Mouse (Mus musculus): Measurements from ENCODE around the gene Cmss1. TPM values are rescaled to one million over a fixed set of nuclear protein-coding genes. Genes with fewer than 3 reads are reported as not detected.

Gene Cmss1
- polyA plus RNA-seq, 1 experiment from 2014 or later = 33.9 TPM

- Histone ChIP-seq H3K9ac (no peak overlapping the region), H3K9me3 (no peaks in the 10 kb centered on the region), H3K36me3 (no peaks in the 10 kb centered on the region), H3K4me3 (no peak overlapping the region), H3K27ac (replicated peaks) (no peak overlapping the region), H3K4me2 (no peak overlapping the region), H3K4me1 (replicated peaks) (no peaks in the 10 kb centered on the region), H3K27me3 (no peaks in the 10 kb centered on the region)
- no peak for ATAC-seq (ENCODE audit: low FRiP score, low read depth)
- 96% methylated on average over 1 of the region's 1 CpGs for WGBS
Measured at GRCm38 (mm10) chr16:57577519-57577918, 29.1 kb downstream of the Cmss1 start.

GRCm38 (mm10) chr16:57575764-57576388, 30.8 kb downstream of the Cmss1 start:
- ATAC-seq (ENCODE audit: low FRiP score, low read depth) = no peak
- Histone ChIP-seq H3K27ac (replicated peaks) (no peak overlapping the region), H3K4me2 (no peak overlapping the region), H3K4me3 (no peak overlapping the region), H3K27me3 (no peaks in the 10 kb centered on the region), H3K9me3 (no peaks in the 10 kb centered on the region), H3K36me3 (no peaks in the 10 kb centered on the region), H3K4me1 (replicated peaks) (no peaks in the 10 kb centered on the region), H3K9ac (no peak overlapping the region)
- 90% methylated on average over 1 of the region's 1 CpGs for WGBS

GRCm38 (mm10) chr16:57573831-57574230, 32.8 kb downstream of the Cmss1 start:
- no peak for ATAC-seq (ENCODE audit: low FRiP score, low read depth)
- no peak overlapping the region for H3K27ac ChIP-seq (replicated peaks)
- no peak overlapping the region for H3K4me2 ChIP-seq
- H3K4me3 ChIP-seq = no peak overlapping the region
- WGBS = 85% methylated on average over 1 of the region's 1 CpGs
- no peaks in the 10 kb centered on the region for H3K4me1 ChIP-seq (replicated peaks)
- no peaks in the 10 kb centered on the region for H3K27me3 ChIP-seq
- H3K9ac ChIP-seq = no peak overlapping the region
- no peaks in the 10 kb centered on the region for H3K36me3 ChIP-seq
- H3K9me3 ChIP-seq = no peaks in the 10 kb centered on the region

DNA sequence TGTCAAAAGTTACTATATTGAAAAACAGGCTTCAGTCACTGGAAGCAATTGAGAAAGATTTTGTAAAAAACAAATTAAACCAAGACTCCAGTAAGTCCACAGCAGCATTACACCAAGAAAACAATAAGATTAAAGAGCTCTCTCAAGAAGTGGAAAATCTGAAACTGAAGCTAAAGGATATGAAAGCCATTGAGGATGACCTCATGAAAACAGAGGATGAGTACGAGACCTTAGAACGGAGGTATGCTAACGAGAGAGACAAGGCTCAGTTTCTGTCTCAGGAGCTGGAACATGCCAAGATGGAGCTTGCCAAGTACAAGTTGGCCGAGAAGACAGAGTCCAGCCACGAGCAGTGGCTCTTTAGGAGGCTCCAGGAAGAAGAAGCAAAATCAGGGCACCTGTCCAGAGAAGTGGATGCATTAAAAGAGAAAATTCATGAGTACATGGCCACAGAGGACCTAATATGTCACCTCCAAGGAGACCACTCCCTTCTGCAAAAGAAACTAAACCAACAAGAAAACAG, 35.8 kb downstream of the Cmss1 start:
- Histone ChIP-seq H3K4me1 (replicated peaks) (no peaks in the 10 kb centered on the region), H3K4me2 (no peak overlapping the region), H3K9ac (no peak overlapping the region), H3K27ac (replicated peaks) (no peak overlapping the region), H3K4me3 (no peak overlapping the region), H3K9me3 (no peaks in the 10 kb centered on the region), H3K36me3 (no peaks in the 10 kb centered on the region), H3K27me3 (no peaks in the 10 kb centered on the region)
- no peak for ATAC-seq (ENCODE audit: low FRiP score, low read depth)
- WGBS = 91% methylated on average over 5 of the region's 5 CpGs

- no peaks in the 10 kb centered on the region for H3K9me3 ChIP-seq
- no peak overlapping the region for H3K4me2 ChIP-seq
- no peaks in the 10 kb centered on the region for H3K27me3 ChIP-seq
- WGBS = 96% methylated on average over 7 of the region's 7 CpGs
- no peak overlapping the region for H3K27ac ChIP-seq (replicated peaks)
- no peaks in the 10 kb centered on the region for H3K36me3 ChIP-seq
- ATAC-seq (ENCODE audit: low FRiP score, low read depth) = no peak
- H3K4me3 ChIP-seq = no peak overlapping the region
- H3K9ac ChIP-seq = no peak overlapping the region
- H3K4me1 ChIP-seq (replicated peaks) = no peaks in the 10 kb centered on the region
Measured at GRCm38 (mm10) chr16:57568648-57569404, 37.8 kb downstream of the Cmss1 start.

- Histone ChIP-seq H3K4me1 (replicated peaks) (no peaks in the 10 kb centered on the region), H3K9ac (no peak overlapping the region), H3K27ac (replicated peaks) (no peak overlapping the region), H3K9me3 (no peaks in the 10 kb centered on the region), H3K4me3 (no peak overlapping the region), H3K4me2 (no peak overlapping the region), H3K27me3 (no peaks in the 10 kb centered on the region), H3K36me3 (no peaks in the 10 kb centered on the region)
- WGBS = 94% methylated on average over 3 of the region's 3 CpGs
- ATAC-seq (ENCODE audit: low FRiP score, low read depth) = no peak
Measured at GRCm38 (mm10) chr16:57566215-57566614, 40.4 kb downstream of the Cmss1 start.

- no peaks in the 10 kb centered on the region for H3K9me3 ChIP-seq
Measured at GRCm38 (mm10) chr16:57564807-57565206, 41.9 kb downstream of the Cmss1 start.

GRCm38 (mm10) chr16:57563453-57563852, 43.2 kb downstream of the Cmss1 start:
- Histone ChIP-seq H3K9ac (no peak overlapping the region), H3K36me3 (no peaks in the 10 kb centered on the region), H3K27me3 (no peaks in the 10 kb centered on the region), H3K9me3 (no peaks in the 10 kb centered on the region), H3K4me1 (replicated peaks) (no peaks in the 10 kb centered on the region), H3K27ac (replicated peaks) (no peak overlapping the region), H3K4me2 (no peak overlapping the region), H3K4me3 (no peak overlapping the region)
- 83% methylated on average over 3 of the region's 3 CpGs for WGBS
- no peak for ATAC-seq (ENCODE audit: low FRiP score, low read depth)

More at GRCm38 (mm10) chr16:57564807-57565206, 41.9 kb downstream of the Cmss1 start:
- Histone ChIP-seq H3K4me2 (no peak overlapping the region), H3K4me3 (no peak overlapping the region), H3K4me1 (replicated peaks) (no peaks in the 10 kb centered on the region), H3K27me3 (no peaks in the 10 kb centered on the region), H3K36me3 (no peaks in the 10 kb centered on the region), H3K27ac (replicated peaks) (no peak overlapping the region), H3K9ac (no peak overlapping the region)
- ATAC-seq (ENCODE audit: low FRiP score, low read depth) = no peak
- WGBS = 79% methylated on average over 1 of the region's 1 CpGs

- Histone ChIP-seq H3K4me1 (replicated peaks) (no peaks in the 10 kb centered on the region), H3K36me3 (no peaks in the 10 kb centered on the region), H3K4me2 (no peak overlapping the region), H3K27me3 (no peaks in the 10 kb centered on the region), H3K4me3 (no peak overlapping the region), H3K27ac (replicated peaks) (no peak overlapping the region), H3K9ac (no peak overlapping the region), H3K9me3 (no peaks in the 10 kb centered on the region)
- ATAC-seq (ENCODE audit: low FRiP score, low read depth) = no peak
- WGBS = 93% methylated on average over 1 of the region's 1 CpGs
Measured at GRCm38 (mm10) chr16:57560185-57560584, 46.5 kb downstream of the Cmss1 start.

- Histone ChIP-seq H3K4me2 (no peak overlapping the region), H3K27me3 (no peaks in the 10 kb centered on the region), H3K9me3 (no peaks in the 10 kb centered on the region), H3K27ac (replicated peaks) (no peak overlapping the region), H3K4me3 (no peak overlapping the region), H3K9ac (no peak overlapping the region), H3K4me1 (replicated peaks) (no peaks in the 10 kb centered on the region), H3K36me3 (no peaks in the 10 kb centered on the region)
- no peak for ATAC-seq (ENCODE audit: low FRiP score, low read depth)
- 95% methylated on average over 3 of the region's 3 CpGs for WGBS
Measured at GRCm38 (mm10) chr16:57558258-57558657, 48.4 kb downstream of the Cmss1 start.

DNA sequence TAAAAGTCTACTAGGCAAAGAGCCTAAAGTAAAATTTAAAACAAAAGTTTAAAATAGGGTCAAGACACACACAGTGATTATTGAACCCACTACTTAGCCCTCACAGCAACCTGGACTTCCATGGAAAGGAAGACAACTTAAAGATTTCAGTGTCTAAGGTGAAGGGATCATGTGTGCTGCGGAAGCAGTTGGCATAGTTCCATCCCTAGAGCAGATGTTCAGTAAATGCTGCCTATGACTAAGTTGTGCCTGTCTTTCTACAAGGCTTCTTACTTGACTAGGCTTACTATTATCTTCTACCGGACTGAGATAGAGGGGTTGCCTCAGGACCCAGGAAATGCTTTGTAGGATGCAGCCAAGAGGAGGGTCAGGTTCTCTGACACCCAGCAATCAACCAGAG, 50.4 kb downstream of the Cmss1 start:
- no peak for ATAC-seq (ENCODE audit: low FRiP score, low read depth)
- WGBS = 78% methylated on average over 2 of the region's 2 CpGs
- H3K27me3 ChIP-seq = no peaks in the 10 kb centered on the region
- H3K4me3 ChIP-seq = no peak overlapping the region
- no peak overlapping the region for H3K27ac ChIP-seq (replicated peaks)
- no peaks in the 10 kb centered on the region for H3K36me3 ChIP-seq
- no peaks in the 10 kb centered on the region for H3K4me1 ChIP-seq (replicated peaks)
- no peak overlapping the region for H3K9ac ChIP-seq
- no peak overlapping the region for H3K4me2 ChIP-seq
- H3K9me3 ChIP-seq = no peaks in the 10 kb centered on the region

GRCm38 (mm10) chr16:57555667-57556066, 51.0 kb downstream of the Cmss1 start:
- Histone ChIP-seq H3K4me3 (no peak overlapping the region), H3K4me2 (no peak overlapping the region), H3K36me3 (no peaks in the 10 kb centered on the region), H3K4me1 (replicated peaks) (no peaks in the 10 kb centered on the region), H3K27ac (replicated peaks) (no peak overlapping the region), H3K27me3 (no peaks in the 10 kb centered on the region), H3K9me3 (no peaks in the 10 kb centered on the region), H3K9ac (no peak overlapping the region)
- ATAC-seq (ENCODE audit: low FRiP score, low read depth) = no peak
- 71% methylated on average over 4 of the region's 4 CpGs for WGBS
